Mouse (Mus musculus): ENCODE measurements at regions not wholly inside any gene's neighbourhood (a gene's known extent, or its start where the extent isn't known, plus 50 kb on each side); places are given as distances from the start of the nearest gene placed in this dataset.

DNA sequence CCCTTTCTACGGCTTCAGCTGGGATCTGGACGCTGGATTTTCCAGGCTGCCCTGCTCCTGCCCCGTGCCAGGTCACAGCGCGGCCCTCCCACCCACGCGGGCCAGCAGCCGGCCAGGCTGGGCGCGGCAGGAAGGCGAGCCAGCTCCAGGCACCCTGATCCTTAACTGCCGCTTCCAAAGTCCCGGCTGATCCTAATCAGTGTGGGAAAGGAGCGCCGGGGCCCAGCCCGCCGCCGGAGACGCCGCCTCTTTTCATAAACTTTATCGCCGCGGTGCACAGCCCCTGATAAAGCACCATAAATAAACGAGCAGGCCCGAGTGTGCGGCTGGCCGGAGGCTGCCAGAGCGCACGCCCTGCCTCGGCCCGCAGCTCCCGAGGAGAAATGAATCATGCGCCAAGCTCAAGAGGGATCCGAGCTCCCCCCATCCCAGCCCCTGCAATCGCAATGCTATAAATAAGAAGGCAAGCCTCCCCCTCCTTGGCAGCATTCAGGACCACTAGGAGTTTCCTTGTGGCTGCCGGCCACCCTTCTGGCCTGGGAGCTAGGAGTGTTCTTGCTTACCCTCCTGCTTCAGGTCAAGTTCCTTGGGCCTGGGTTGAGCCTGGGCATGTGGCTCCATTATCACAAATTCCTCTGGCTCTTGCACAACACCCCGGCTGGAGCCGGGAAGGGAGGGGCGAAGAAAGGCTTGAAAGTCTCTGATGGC is 118.1 kb upstream of the Hes1 start:
- no peaks in the 10 kb centered on the region for H3K79me2 ChIP-seq (ENCODE audit: control insufficient read depth, insufficient read depth)
- no peak for TF ChIP-seq SRF (IDR thresholded peaks at IDR 0.05; ENCODE audit: control insufficient read depth, insufficient read length, low read depth)
- TF ChIP-seq CEBPB (IDR thresholded peaks at IDR 0.05; ENCODE audit: insufficient read depth, poor library complexity, severe bottlenecking): peak; percentile 97
- TF ChIP-seq POLR2A (IDR thresholded peaks at IDR 0.05; ENCODE audit: insufficient read length, low read depth): peak; percentile 49
- TF ChIP-seq USF1 (IDR thresholded peaks at IDR 0.05; ENCODE audit: low read depth): no peak
- TF ChIP-seq MAX (IDR thresholded peaks at IDR 0.05; ENCODE audit: low read depth): no peak
- peak in 2 of 3 experiments; percentile 63 to 72 for TF ChIP-seq MYOG (IDR thresholded peaks at IDR 0.05; ENCODE audit: control insufficient read depth in 1 of 3, insufficient read depth in 1 of 3, insufficient read length in 2 of 3, low read depth in 2 of 3)
- peak; percentile 22 for TF ChIP-seq TCF12 (IDR thresholded peaks at IDR 0.05; ENCODE audit: insufficient read depth, poor library complexity, severe bottlenecking)
- no peak for TF ChIP-seq E2F4 (IDR thresholded peaks at IDR 0.05; ENCODE audit: insufficient read depth)
- no peak for TF ChIP-seq POLR2AphosphoS2 (IDR thresholded peaks at IDR 0.05; ENCODE audit: insufficient read length, low read depth)
- TF ChIP-seq MYOD1 (IDR thresholded peaks at IDR 0.05; ENCODE audit: control insufficient read depth in 1 of 3, insufficient read length in 2 of 3, low read depth in 2 of 3): peak in 2 of 3 experiments; percentile 13 to 79
- no peak for TF ChIP-seq REST (IDR thresholded peaks at IDR 0.05; ENCODE audit: insufficient read depth, insufficient read length)
- peak; percentile 28 for TF ChIP-seq TCF3 (IDR thresholded peaks at IDR 0.05; ENCODE audit: insufficient read length, low read depth)
- H3K4me3 ChIP-seq: peak overlapping the region; percentile 8
- no peaks in the 10 kb centered on the region for H3K27me3 ChIP-seq (ENCODE audit: control insufficient read depth, insufficient read depth, insufficient read length)
- no peak overlapping the region for H3ac ChIP-seq (ENCODE audit: control insufficient read depth, insufficient read length)
- no peaks in the 10 kb centered on the region for H3K36me3 ChIP-seq (ENCODE audit: control insufficient read depth, insufficient read depth)
- H3K4me2 ChIP-seq (ENCODE audit: low read depth): peak overlapping the region; percentile 95

DNA sequence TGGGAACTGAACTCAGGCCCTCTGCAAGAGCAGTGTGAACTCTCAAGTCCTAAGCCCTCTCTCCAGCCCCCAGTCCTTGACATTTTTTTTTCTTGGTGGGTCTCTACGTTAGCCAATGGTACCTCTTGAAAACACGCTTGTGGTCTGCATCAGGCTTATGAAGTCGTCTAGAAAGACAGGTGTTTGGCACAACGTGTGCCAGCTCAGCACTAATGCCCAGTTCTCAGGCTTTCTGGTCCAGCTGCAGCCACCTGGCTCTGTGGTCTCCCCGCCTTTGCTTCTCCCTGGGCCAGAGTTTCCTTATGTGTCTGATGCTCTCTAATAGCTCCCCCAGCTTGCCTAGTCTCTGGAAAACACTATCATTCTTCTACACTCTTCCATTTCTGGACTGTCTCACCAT is 117.2 kb upstream of the Hes1 start:
- TF ChIP-seq USF1 (IDR thresholded peaks at IDR 0.05; ENCODE audit: low read depth) (no peak), E2F4 (IDR thresholded peaks at IDR 0.05; ENCODE audit: insufficient read depth) (no peak), SRF (IDR thresholded peaks at IDR 0.05; ENCODE audit: control insufficient read depth, insufficient read length, low read depth) (no peak), CEBPB (IDR thresholded peaks at IDR 0.05; ENCODE audit: insufficient read depth, poor library complexity, severe bottlenecking) (no peak), MYOG (IDR thresholded peaks at IDR 0.05; ENCODE audit: control insufficient read depth in 1 of 3, insufficient read depth in 1 of 3, insufficient read length in 2 of 3, low read depth in 2 of 3) (peak; percentile 71 to 93 (median 73)), REST (IDR thresholded peaks at IDR 0.05; ENCODE audit: insufficient read depth, insufficient read length) (no peak), MAX (IDR thresholded peaks at IDR 0.05; ENCODE audit: low read depth) (no peak), TCF12 (IDR thresholded peaks at IDR 0.05; ENCODE audit: insufficient read depth, poor library complexity, severe bottlenecking) (peak; percentile 86), POLR2A (IDR thresholded peaks at IDR 0.05; ENCODE audit: insufficient read length, low read depth) (no peak), TCF3 (IDR thresholded peaks at IDR 0.05; ENCODE audit: insufficient read length, low read depth) (peak; percentile 73), POLR2AphosphoS2 (IDR thresholded peaks at IDR 0.05; ENCODE audit: insufficient read length, low read depth) (no peak), MYOD1 (IDR thresholded peaks at IDR 0.05; ENCODE audit: control insufficient read depth in 1 of 3, insufficient read length in 2 of 3, low read depth in 2 of 3) (peak; percentile 30 to 94 (median 86))
- H3K36me3 ChIP-seq (ENCODE audit: control insufficient read depth, insufficient read depth): no peaks in the 10 kb centered on the region
- no peak overlapping the region for H3K4me3 ChIP-seq
- no peaks in the 10 kb centered on the region for H3K79me2 ChIP-seq (ENCODE audit: control insufficient read depth, insufficient read depth)
- no peak overlapping the region for H3ac ChIP-seq (ENCODE audit: control insufficient read depth, insufficient read length)
- H3K27me3 ChIP-seq (ENCODE audit: control insufficient read depth, insufficient read depth, insufficient read length): no peaks in the 10 kb centered on the region
- H3K4me2 ChIP-seq (ENCODE audit: low read depth): peak overlapping the region; percentile 95

GRCm38 (mm10) chr16:29947670-29948069 is 116.5 kb upstream of the Hes1 start:
- Histone ChIP-seq H3K79me2 (ENCODE audit: control insufficient read depth, insufficient read depth) (no peaks in the 10 kb centered on the region), H3K27me3 (ENCODE audit: control insufficient read depth, insufficient read depth, insufficient read length) (no peaks in the 10 kb centered on the region), H3K36me3 (ENCODE audit: control insufficient read depth, insufficient read depth) (no peaks in the 10 kb centered on the region), H3ac (ENCODE audit: control insufficient read depth, insufficient read length) (no peak overlapping the region), H3K4me3 (no peak overlapping the region), H3K4me2 (ENCODE audit: low read depth) (no peak overlapping the region)
- TF ChIP-seq SRF (IDR thresholded peaks at IDR 0.05; ENCODE audit: control insufficient read depth, insufficient read length, low read depth) (no peak), POLR2AphosphoS2 (IDR thresholded peaks at IDR 0.05; ENCODE audit: insufficient read length, low read depth) (no peak), E2F4 (IDR thresholded peaks at IDR 0.05; ENCODE audit: insufficient read depth) (no peak), REST (IDR thresholded peaks at IDR 0.05; ENCODE audit: insufficient read depth, insufficient read length) (no peak), USF1 (IDR thresholded peaks at IDR 0.05; ENCODE audit: low read depth) (no peak), MAX (IDR thresholded peaks at IDR 0.05; ENCODE audit: low read depth) (no peak), TCF12 (IDR thresholded peaks at IDR 0.05; ENCODE audit: insufficient read depth, poor library complexity, severe bottlenecking) (no peak), MYOG (IDR thresholded peaks at IDR 0.05; ENCODE audit: control insufficient read depth in 1 of 3, insufficient read depth in 1 of 3, insufficient read length in 2 of 3, low read depth in 2 of 3) (no peak), TCF3 (IDR thresholded peaks at IDR 0.05; ENCODE audit: insufficient read length, low read depth) (no peak), CEBPB (IDR thresholded peaks at IDR 0.05; ENCODE audit: insufficient read depth, poor library complexity, severe bottlenecking) (no peak), MYOD1 (IDR thresholded peaks at IDR 0.05; ENCODE audit: control insufficient read depth in 1 of 3, insufficient read length in 2 of 3, low read depth in 2 of 3) (no peak), POLR2A (IDR thresholded peaks at IDR 0.05; ENCODE audit: insufficient read length, low read depth) (no peak)

DNA sequence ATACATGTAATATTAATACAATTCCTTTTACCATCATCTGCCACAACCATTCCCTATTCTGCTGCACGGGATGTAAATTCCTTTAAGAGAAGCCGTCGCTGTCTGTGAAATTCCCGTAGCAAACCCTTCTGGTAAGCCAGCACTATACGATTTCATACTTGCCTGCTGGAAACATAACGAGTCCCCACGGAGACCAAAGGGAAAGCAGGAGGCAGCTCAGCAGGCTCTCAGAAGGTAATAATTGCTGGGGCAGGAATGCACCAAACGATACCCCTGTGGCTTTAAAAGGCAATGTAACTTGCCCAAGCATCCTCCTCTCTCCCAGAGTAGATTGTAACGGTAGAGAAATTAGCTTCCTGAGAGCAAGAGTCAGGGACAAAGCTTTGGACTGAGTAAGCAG is 114.0 kb upstream of the Hes1 start:
- H3K36me3 ChIP-seq (ENCODE audit: control insufficient read depth, insufficient read depth): no peaks in the 10 kb centered on the region
- no peak overlapping the region for H3K4me3 ChIP-seq
- H3K4me2 ChIP-seq (ENCODE audit: low read depth): no peak overlapping the region
- H3ac ChIP-seq (ENCODE audit: control insufficient read depth, insufficient read length): no peak overlapping the region
- no peak for TF ChIP-seq TCF3 (IDR thresholded peaks at IDR 0.05; ENCODE audit: insufficient read length, low read depth)
- TF ChIP-seq MYOG (IDR thresholded peaks at IDR 0.05; ENCODE audit: control insufficient read depth in 1 of 3, insufficient read depth in 1 of 3, insufficient read length in 2 of 3, low read depth in 2 of 3): no peak
- no peak for TF ChIP-seq MYOD1 (IDR thresholded peaks at IDR 0.05; ENCODE audit: control insufficient read depth in 1 of 3, insufficient read length in 2 of 3, low read depth in 2 of 3)
- H3K79me2 ChIP-seq (ENCODE audit: control insufficient read depth, insufficient read depth): no peaks in the 10 kb centered on the region
- H3K27me3 ChIP-seq (ENCODE audit: control insufficient read depth, insufficient read depth, insufficient read length): no peaks in the 10 kb centered on the region
